Mouse (Mus musculus): ENCODE results near the gene Zfyve9.

The Zfyve9 gene

GRCm38 (mm10) chr4:108598306-108598705, 182.3 kb downstream of the Zfyve9 start:
- DNase-seq: no peak

DNA sequence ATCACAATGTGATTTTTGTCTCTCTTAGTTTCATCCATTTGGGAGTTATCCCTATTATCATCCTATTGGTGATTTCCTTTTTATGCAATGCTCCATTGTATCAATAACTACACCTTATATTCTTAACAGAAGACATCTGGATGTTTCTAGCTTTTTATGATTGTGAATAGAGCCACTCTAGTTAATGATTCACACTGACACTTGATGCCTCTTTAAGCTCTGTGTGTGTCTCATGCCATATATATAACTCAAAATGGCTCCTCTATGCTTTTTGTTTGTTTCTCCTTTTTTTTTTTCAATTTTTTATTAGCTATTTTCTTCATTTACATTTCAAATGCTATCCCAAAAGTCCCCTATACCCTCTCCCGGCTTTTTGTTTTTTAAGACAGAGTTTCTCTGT, 184.8 kb downstream of the Zfyve9 start:
- no peak for DNase-seq

GRCm38 (mm10) chr4:108593376-108593775, 187.2 kb downstream of the Zfyve9 start:
- no peak for DNase-seq
